Mouse (Mus musculus): ENCODE data around the gene Lsp1. TPM values are rescaled to one million over a fixed set of nuclear protein-coding genes. Genes with fewer than 3 reads are reported as not detected.

Lsp1 gene
- polyA plus RNA-seq, 1 experiment from 2014 or later = 99.6 TPM

DNA sequence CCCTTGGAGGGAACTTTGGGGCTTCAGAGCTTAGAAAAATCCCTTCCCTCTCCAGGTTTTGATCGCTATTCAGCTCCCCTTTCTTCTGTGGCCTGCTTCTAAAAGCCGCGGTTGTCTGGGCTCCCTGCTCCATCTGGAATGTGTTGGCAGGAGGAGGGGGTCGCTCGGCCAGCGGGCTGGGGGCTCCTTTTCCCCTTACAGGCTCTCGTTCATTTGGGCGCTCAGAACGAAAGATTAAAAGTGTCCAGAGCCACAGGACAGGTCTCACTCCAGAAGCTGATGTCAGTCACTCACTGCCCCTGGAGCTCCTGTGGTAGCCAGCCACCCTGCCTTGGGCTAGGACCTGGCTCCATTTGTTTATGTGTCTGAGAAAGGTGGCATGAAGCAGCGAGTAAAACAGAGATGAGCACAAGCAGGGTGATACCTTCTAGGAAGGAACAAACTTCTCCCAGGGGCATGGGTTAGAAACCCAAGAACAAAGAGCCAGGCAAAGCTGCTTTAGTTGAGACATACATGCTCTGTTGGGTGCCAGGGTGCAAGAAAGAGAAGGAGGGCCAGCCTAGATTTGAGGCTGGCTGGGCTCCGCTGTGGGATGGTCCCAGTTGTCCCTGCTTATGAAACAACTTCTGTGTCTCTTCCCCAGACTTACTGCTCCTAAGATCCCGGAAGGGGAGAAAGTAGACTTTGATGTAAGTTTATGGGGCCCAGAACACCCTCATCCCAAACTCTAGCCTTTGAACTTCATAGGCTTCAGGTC, 49.6 kb downstream of the Lsp1 start:
- Histone ChIP-seq H3K4me1 (ENCODE audit: insufficient read depth) (peaks cover 32% of the 10 kb centered on the region), H3K27me3 (ENCODE audit: insufficient read depth, low read length) (no peaks in the 10 kb centered on the region), H3K9me3 (ENCODE audit: low read depth, low read length) (no peaks in the 10 kb centered on the region), H3K4me2 (no peak overlapping the region), H3K9ac (peak overlapping the region; percentile 20; the same call in 1 of the 2 replicates), H3K4me3 (ENCODE audit: low read depth, low read length) (no peak overlapping the region), H3K27ac (ENCODE audit: low read depth) (peak overlapping the region; percentile 88), H3K36me3 (ENCODE audit: insufficient read depth) (no peaks in the 10 kb centered on the region)
- peak; percentile 55; the same call in 1 of the 2 replicates for ATAC-seq (ENCODE audit: insufficient read depth)
- WGBS = 10% methylated on average over 12 of the region's 12 CpGs
- TF ChIP-seq CTCF (IDR thresholded peaks at IDR 0.05; ENCODE audit: low read depth) = no peak
- DNase-seq = peak; percentile 76

DNA sequence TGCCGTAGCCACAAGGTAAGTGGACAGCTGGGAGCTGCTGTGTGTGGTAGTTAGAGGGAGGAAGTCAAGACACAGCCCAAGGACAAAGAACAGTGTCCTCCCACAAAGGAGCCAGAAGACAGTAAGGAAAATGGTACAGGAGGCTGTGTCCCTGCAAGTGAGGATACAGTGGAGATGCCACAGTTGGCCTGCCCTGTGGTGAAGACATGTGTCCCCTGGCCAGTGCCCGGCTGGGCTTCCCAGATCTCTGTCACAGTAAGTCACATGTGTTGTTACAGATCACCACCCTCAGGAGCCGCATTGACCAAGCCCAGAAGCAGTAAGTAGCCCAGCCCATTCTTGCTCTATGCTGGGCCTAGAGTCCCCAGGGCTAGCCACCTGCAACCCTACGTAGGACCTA, 53.4 kb downstream of the Lsp1 start:
- DNase-seq (no peak), ATAC-seq (ENCODE audit: insufficient read depth) (no peak)
- no peak overlapping the region for H3K4me2 ChIP-seq
- H3K9ac ChIP-seq = no peak overlapping the region
- TF ChIP-seq CTCF (IDR thresholded peaks at IDR 0.05; ENCODE audit: low read depth) = no peak
- no peak overlapping the region for H3K4me3 ChIP-seq (ENCODE audit: low read depth, low read length)
- H3K36me3 ChIP-seq (ENCODE audit: insufficient read depth) = no peaks in the 10 kb centered on the region
- peaks cover 35% of the 10 kb centered on the region for H3K4me1 ChIP-seq (ENCODE audit: insufficient read depth)
- no peaks in the 10 kb centered on the region for H3K9me3 ChIP-seq (ENCODE audit: low read depth, low read length)
- 82% methylated on average over 4 of the region's 4 CpGs for WGBS
- no peak overlapping the region for H3K27ac ChIP-seq (ENCODE audit: low read depth)
- H3K27me3 ChIP-seq (ENCODE audit: insufficient read depth, low read length) = no peaks in the 10 kb centered on the region

DNA sequence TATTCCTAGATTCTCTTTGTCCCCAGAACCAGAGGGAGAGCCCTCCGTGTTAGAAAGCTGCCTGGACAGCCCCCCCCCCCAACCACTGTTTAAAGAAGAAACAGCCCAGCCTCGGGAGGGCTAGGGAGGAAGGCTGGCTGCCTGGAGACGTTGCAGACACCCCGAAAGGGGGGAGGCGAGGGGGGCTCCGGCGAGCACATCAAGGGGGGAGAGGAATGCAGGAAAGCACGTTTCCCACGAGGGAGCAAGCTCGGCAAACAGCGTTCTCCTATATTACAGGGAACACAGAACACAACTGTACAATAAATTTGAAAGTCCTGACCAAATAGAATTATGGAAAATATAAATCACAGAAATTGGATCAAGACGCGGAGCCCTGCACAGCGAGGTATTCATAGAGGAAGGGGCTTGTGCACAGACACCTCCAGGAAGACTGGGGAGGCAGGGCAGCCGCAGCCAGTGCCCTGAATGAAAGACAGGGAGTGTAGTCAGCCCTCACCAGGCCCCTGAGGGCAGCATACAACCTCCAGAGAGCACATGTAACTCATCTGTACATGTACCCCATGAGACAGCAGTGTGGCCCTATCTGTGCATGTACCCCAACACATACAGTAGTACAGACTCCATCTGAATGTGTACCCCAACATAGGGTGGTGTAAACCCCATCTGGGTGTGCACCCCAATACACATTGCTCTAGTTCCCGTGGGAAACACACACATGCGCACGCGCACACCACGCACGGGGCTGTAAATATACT, 55.8 kb downstream of the Lsp1 start:
- H3K36me3 ChIP-seq (ENCODE audit: insufficient read depth) = no peaks in the 10 kb centered on the region
- TF ChIP-seq CTCF (IDR thresholded peaks at IDR 0.05; ENCODE audit: low read depth) = no peak
- DNase-seq (peak; percentile 83), ATAC-seq (ENCODE audit: insufficient read depth) (peak; percentile 77)
- peaks cover 20% of the 10 kb centered on the region; the same call in 1 of the 2 replicates for H3K4me1 ChIP-seq (ENCODE audit: insufficient read depth)
- H3K27ac ChIP-seq (ENCODE audit: low read depth) = peak overlapping the region; percentile 89
- H3K9me3 ChIP-seq (ENCODE audit: low read depth, low read length) = no peaks in the 10 kb centered on the region
- H3K9ac ChIP-seq = peak overlapping the region; percentile 40
- peak overlapping the region; percentile 45 for H3K4me2 ChIP-seq
- H3K4me3 ChIP-seq (ENCODE audit: low read depth, low read length) = no peak overlapping the region
- H3K27me3 ChIP-seq (ENCODE audit: insufficient read depth, low read length) = no peaks in the 10 kb centered on the region
- 28% methylated on average over 21 of the region's 21 CpGs for WGBS

DNA sequence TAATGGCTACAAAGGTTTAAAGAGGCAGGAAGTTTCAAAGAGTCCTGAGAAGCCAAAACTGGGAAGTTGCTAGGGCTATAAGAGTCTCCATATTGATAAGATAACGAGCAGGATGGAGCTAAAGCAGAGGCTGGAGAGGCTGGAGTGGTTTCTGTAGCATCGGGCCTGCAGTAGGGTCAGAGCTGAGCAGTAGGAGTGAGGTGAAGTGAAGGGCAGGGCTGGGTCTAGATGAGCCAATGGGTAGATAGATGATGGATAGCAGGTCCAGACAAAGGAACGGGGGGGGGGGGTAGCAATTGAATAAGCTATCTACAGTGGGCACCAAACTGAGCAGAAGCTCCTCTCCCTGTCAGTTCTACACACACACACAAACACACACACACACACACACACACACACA, 56.9 kb downstream of the Lsp1 start:
- Histone ChIP-seq H3K27me3 (ENCODE audit: insufficient read depth, low read length) (no peaks in the 10 kb centered on the region), H3K36me3 (ENCODE audit: insufficient read depth) (no peaks in the 10 kb centered on the region), H3K4me1 (ENCODE audit: insufficient read depth) (peaks cover 21% of the 10 kb centered on the region; the same call in 1 of the 2 replicates), H3K27ac (ENCODE audit: low read depth) (no peak overlapping the region), H3K4me2 (no peak overlapping the region), H3K9me3 (ENCODE audit: low read depth, low read length) (no peaks in the 10 kb centered on the region), H3K4me3 (ENCODE audit: low read depth, low read length) (no peak overlapping the region), H3K9ac (no peak overlapping the region)
- no peak for TF ChIP-seq CTCF (IDR thresholded peaks at IDR 0.05; ENCODE audit: low read depth)
- WGBS = 34% methylated on average over 3 of the region's 3 CpGs
- ATAC-seq (ENCODE audit: insufficient read depth) (no peak), DNase-seq (no peak)

DNA sequence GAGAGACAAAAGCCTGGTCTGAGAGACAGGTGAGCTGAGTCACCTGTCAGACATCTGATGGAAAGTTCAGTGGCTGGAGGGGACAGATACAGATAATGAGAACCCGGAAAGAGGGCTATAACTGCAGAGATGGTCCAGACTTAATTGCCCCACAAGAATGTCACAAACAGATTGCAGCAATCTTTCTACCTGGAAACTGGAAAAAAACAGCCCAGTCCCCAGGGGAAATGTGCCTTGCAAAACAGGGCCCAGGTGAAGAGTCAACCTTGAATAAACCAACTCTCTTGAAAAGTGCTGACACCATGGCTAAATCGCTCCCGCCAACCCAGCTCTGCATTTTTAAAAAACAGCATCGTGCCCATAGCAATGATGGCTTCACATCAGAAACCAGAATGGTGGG, 59.7 kb downstream of the Lsp1 start:
- DNase-seq (no peak), ATAC-seq (ENCODE audit: insufficient read depth) (no peak)
- 82% methylated on average over 4 of the region's 4 CpGs for WGBS
- TF ChIP-seq CTCF (IDR thresholded peaks at IDR 0.05; ENCODE audit: low read depth) = no peak
- Histone ChIP-seq H3K9me3 (ENCODE audit: low read depth, low read length) (no peaks in the 10 kb centered on the region), H3K27me3 (ENCODE audit: insufficient read depth, low read length) (no peaks in the 10 kb centered on the region), H3K36me3 (ENCODE audit: insufficient read depth) (no peaks in the 10 kb centered on the region), H3K4me2 (no peak overlapping the region), H3K9ac (no peak overlapping the region), H3K4me3 (ENCODE audit: low read depth, low read length) (no peak overlapping the region), H3K27ac (ENCODE audit: low read depth) (peak overlapping the region; percentile 8; the same call in 1 of the 2 replicates), H3K4me1 (ENCODE audit: insufficient read depth) (peaks cover 42% of the 10 kb centered on the region)

DNA sequence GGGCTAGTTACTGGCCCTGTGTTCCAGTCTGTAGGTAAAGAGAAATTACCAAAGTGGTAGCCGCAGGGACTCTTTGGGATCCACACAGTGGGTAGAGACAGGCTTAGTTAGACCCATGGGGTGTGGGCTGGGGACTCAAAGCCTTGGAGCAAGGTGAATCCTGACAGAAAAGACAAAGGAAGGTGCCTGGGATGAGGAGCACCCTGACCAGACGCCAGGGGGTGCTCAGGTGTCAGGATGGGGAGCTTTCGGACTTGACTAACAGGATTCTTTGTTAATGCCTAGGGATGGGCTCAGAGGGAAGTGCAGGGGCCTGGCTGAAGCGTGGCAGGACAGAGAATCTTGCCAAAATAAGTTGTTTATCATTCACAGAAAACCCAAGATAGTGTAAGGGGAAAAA, 61.7 kb downstream of the Lsp1 start:
- Histone ChIP-seq H3K4me1 (ENCODE audit: insufficient read depth) (peaks cover 39% of the 10 kb centered on the region), H3K27ac (ENCODE audit: low read depth) (peak overlapping the region; percentile 80; the same call in 1 of the 2 replicates), H3K27me3 (ENCODE audit: insufficient read depth, low read length) (no peaks in the 10 kb centered on the region), H3K4me3 (ENCODE audit: low read depth, low read length) (no peak overlapping the region), H3K9ac (no peak overlapping the region), H3K36me3 (ENCODE audit: insufficient read depth) (no peaks in the 10 kb centered on the region), H3K4me2 (no peak overlapping the region), H3K9me3 (ENCODE audit: low read depth, low read length) (no peaks in the 10 kb centered on the region)
- DNase-seq (peak; percentile 73), ATAC-seq (ENCODE audit: insufficient read depth) (peak; percentile 36; the same call in 1 of the 2 replicates)
- WGBS = 29% methylated on average over 4 of the region's 4 CpGs
- TF ChIP-seq CTCF (IDR thresholded peaks at IDR 0.05; ENCODE audit: low read depth) = peak; percentile 79
